Mouse (Mus musculus) macrophage (primary cell): ENCODE data around the gene Rbm42. TPM values are rescaled to one million over a fixed set of nuclear protein-coding genes. Genes with fewer than 3 reads are reported as not detected.
A peak's percentile ranks its signal among the peaks of the same experiment; 100 is the strongest.

Experiments
- H3K27ac ChIP-seq: fragments of 350-480 bp; formaldehyde crosslinking; 2 replicates; pipeline ENCODE4 v1.9.0; 2021
- H3K36me3 ChIP-seq: fragments of 350-480 bp; formaldehyde crosslinking; 2 replicates; pipeline ENCODE4 v1.9.0; 2021; ENCODE audit errors: inconsistent target
- H3K4me3 ChIP-seq: fragments of 350-480 bp; formaldehyde crosslinking; 2 replicates; pipeline ENCODE4 v1.9.0; 2021; ENCODE audit errors: inconsistent target
- H3K79me2 ChIP-seq: fragments of 350-480 bp; formaldehyde crosslinking; 2 replicates; pipeline ENCODE4 v1.9.0; 2021; ENCODE audit errors: inconsistent target
- WGBS: methylation state at CpG from one replicate; pipeline ENCODE4 v1.1.7; 2026; ENCODE audit warnings: inconsistent platforms; ENCODE audit not compliant: missing documents; 5-methylcytosine and 5-hydroxymethylcytosine counted together
- polyA plus RNA-seq: library from polyadenylated mRNA; stranded (reverse); fragments of 250-400 nt; gene quantifications from 3 replicates; pipeline ENCODE4 v1.2.4, GENCODE M21; 2018; ENCODE audit warnings: inconsistent platforms
- total RNA-seq, 78 experiments: library from RNA; depleted of rRNA; stranded (reverse); fragments of 250-400 nt; gene quantifications; 1 replicate in 9 of 78; 2 replicates in 24 of 78; 3 replicates in 43 of 78; 4 replicates in 2 of 78; pipeline ENCODE4 v1.2.4; 2018; ENCODE audit warnings: inconsistent platforms in 56 of 78

Rbm42 gene
- 10 to 100 TPM in 25 of 26 experiments, 1 to 10 TPM in 1; 10.0 to 34.7 (median 24.3) TPM for total RNA-seq (2018; cell fraction: chromatin; rRNA removed)
- total RNA-seq (2018; cell fraction: cytosol; rRNA removed), result 10 to 100 TPM; 60.4 to 88.3 (median 74.8) TPM
- 10 to 100 TPM; 22.1 to 58.7 (median 41.4) TPM for total RNA-seq (2018; cell fraction: nucleus; rRNA removed)
- 49.7 to 73.5 TPM (median 66.3 TPM) in 3 replicates for polyA plus RNA-seq

GRCm38 (mm10) chr7:30649591-30650540 lies at the start of gene Rbm42:
Gene Rbm42, minus strand, starts transcription at chr7:30650317.
- H3K79me2 ChIP-seq, result peaks cover 19% of the 10 kb centered on the region
- H3K27ac ChIP-seq, result peak within 1 kb of the TSS; percentile 27; the same call in 1 of the 2 replicates
- H3K36me3 ChIP-seq, result peaks cover 35% of the 10 kb centered on the region
- 2% methylated on average over 58 of the region's 59 CpGs for WGBS
- peak within 1 kb of the TSS; percentile 95 for H3K4me3 ChIP-seq

DNA sequence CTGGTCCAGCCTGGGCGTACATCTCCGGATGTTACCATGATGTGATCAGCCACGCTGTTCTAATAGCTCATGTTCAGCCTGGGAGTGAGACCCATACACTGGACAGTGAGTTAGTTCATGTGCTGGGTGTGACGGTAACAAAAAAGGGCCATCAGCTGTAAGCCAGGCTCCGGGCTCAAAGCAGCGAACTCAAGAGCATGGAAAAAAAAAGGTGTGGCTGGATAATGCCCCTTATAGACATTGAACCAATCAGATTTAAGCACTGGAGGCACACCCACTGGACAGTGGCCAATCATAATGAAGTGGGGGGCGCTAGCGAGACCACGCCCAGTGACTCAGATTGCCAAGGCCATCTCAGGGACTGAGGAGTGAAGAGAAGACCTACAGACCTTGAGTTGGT lies 48.5 kb upstream of the Rbm42 start, which contains the start of gene 2200002J24Rik:
Gene 2200002J24Rik (plus strand): TSS at position 338 of the 400 bp plus-strand sequence.
- peak within 1 kb of the TSS; percentile 12; the same call in 1 of the 2 replicates for H3K27ac ChIP-seq
- H3K79me2 ChIP-seq, result no peaks in the 10 kb centered on the region
- H3K36me3 ChIP-seq, result no peaks in the 10 kb centered on the region
- H3K4me3 ChIP-seq, result no peak within 1 kb of the TSS
- WGBS, result 79% methylated on average over 9 of the region's 9 CpGs

DNA sequence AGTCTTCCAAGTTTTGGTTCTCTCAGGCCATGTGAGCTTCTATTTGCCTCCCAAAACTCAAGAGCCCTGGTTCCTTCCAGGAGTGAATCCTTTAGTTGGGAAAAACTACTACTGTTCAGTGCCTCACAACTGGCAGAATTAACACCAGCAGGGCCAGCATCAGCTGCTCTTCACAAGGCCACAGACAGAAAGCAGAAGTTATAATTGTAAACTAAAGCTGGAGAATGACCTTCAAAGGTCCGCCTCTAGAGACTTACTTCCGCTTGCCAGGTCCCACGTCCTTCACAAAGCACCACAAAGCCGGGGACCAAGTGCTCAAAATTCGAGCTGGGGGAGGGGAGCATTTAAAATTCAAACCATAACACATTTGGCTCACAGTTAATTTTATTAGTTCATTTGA lies 48.0 kb upstream of the Rbm42 start:
- peak overlapping the region; percentile 12; the same call in 1 of the 2 replicates for H3K27ac ChIP-seq
- 0% methylated on average over 5 of the region's 5 CpGs for WGBS
- H3K4me3 ChIP-seq, result no peak overlapping the region
- H3K36me3 ChIP-seq, result no peaks in the 10 kb centered on the region
- no peaks in the 10 kb centered on the region for H3K79me2 ChIP-seq

- 90% methylated on average over 5 of the region's 6 CpGs for WGBS
- Histone ChIP-seq H3K79me2 (no peaks in the 10 kb centered on the region), H3K27ac (no peak overlapping the region), H3K36me3 (no peaks in the 10 kb centered on the region), H3K4me3 (no peak overlapping the region)
Measured at GRCm38 (mm10) chr7:30688325-30688724, 38.2 kb upstream of the Rbm42 start.

DNA sequence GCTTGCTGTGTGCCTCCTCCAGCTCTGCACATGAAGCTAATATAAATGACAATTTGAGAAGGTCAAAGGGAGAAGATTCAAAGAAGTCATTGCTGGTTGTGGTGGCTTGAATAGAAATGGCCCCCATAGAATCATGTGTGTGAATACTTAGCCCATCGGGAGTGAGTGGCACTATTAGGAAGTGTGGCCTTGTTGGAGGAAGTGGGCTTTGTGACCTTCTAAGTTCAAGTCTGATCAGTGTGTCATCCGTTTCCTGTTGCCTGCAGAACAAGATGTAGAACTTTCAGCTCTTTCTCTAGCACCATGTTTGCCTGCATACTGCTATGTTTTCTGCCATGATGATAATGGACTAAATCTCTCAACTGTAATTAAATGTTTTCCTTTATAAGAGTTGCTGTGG lies 33.3 kb upstream of the Rbm42 start:
- Histone ChIP-seq H3K36me3 (no peaks in the 10 kb centered on the region), H3K27ac (no peak overlapping the region), H3K4me3 (no peak overlapping the region), H3K79me2 (no peaks in the 10 kb centered on the region)
- 38% methylated on average over 2 of the region's 2 CpGs for WGBS

DNA sequence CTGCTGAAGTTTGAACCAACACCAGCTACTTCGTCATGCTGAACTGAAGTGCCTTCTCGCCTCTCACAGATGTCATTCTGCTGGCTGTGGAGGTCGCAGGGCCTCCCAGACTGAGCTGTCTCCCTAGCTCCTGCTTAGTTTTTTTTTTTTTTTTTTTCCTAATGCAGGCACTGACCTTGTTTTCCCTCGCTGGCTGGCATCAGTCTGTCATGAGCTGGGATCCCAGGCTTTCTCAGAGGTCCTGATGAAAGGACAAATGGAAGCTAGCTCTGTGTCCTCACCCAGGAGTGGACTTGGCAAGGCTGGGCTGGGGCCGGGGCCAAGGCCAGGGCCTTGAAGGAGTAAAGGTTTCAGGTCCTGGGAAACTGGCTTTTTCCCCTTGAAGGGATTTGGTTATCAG lies 31.8 kb upstream of the Rbm42 start:
- WGBS, result 84% methylated on average over 5 of the region's 5 CpGs
- no peak overlapping the region for H3K27ac ChIP-seq
- H3K4me3 ChIP-seq, result no peak overlapping the region
- H3K79me2 ChIP-seq, result no peaks in the 10 kb centered on the region
- H3K36me3 ChIP-seq, result no peaks in the 10 kb centered on the region

- Histone ChIP-seq H3K27ac (no peak overlapping the region), H3K4me3 (no peak overlapping the region), H3K36me3 (no peaks in the 10 kb centered on the region), H3K79me2 (no peaks in the 10 kb centered on the region)
- WGBS, result 80% methylated on average over 4 of the region's 5 CpGs
Measured at GRCm38 (mm10) chr7:30678263-30678975, 28.3 kb upstream of the Rbm42 start.

DNA sequence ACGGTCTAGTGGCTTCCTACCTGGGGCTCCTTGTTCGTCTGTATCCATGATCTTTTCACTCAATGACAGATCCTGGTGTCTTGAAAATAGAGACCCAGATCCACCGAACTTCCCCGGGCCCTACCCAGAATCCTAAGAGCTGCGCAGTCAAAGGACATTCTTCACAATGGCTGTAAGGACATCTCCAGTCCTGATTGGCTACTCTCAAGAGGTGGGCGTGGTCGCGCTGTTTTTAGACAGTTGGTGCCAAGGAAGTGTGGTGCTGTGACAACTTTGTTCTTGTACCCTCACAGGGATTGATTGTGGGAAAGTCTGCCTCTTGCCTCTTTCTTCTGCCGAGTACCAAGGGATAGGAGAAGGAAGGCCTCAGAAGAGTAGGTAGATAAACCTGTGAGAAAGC lies 21.4 kb upstream of the Rbm42 start, which contains the start of gene Pmis2:
Gene Pmis2 (minus strand): TSS at position 126 of the 400 bp plus-strand sequence.
- H3K4me3 ChIP-seq, result no peak within 1 kb of the TSS
- 71% methylated on average over 9 of the region's 9 CpGs for WGBS
- no peaks in the 10 kb centered on the region for H3K36me3 ChIP-seq
- H3K27ac ChIP-seq, result no peak within 1 kb of the TSS
- H3K79me2 ChIP-seq, result no peaks in the 10 kb centered on the region

DNA sequence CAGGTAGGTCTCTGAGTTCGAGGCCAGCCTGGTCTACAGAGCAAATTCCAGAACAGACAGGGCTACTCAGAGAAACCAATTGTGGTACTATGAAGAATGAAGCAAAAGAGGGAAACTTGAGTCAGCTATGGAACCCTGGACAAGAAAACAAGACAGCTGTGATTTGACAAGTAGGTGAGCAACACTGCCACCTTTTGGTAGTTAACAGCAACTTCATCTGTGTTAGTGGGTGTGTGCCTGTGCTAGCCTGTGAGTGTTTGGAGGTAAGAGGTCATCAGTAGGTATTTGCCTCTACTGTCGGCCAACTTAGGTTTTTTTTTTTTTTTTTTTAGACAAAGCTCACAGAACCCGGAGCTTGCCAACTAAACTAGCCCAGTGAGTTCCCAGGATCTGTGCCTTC lies 19.1 kb upstream of the Rbm42 start:
- no peaks in the 10 kb centered on the region; the same call in 1 of the 2 replicates for H3K79me2 ChIP-seq
- no peak overlapping the region for H3K4me3 ChIP-seq
- no peaks in the 10 kb centered on the region for H3K36me3 ChIP-seq
- no peak overlapping the region for H3K27ac ChIP-seq
- WGBS, result 58% methylated on average over 3 of the region's 3 CpGs

DNA sequence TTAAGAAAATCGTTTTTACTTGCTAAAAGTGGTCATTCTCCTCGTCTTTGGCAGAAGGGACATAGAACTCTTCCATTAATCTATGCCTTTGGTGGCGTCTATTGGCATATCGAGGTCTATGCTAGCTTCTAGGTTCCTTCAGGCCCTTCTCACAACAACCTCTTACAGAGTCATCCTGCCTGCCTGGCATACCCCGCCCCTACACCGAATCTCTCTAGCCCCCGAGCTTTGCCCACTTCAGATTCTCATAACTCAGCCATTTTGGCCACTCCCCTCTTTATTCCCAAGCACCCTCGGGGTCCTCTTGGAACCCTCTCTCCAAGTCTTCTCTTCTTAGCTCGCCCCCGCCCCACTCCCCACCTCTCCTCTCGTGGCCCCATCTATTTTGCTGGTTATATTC lies 15.2 kb upstream of the Rbm42 start:
- H3K4me3 ChIP-seq, result peak overlapping the region; percentile 90
- WGBS, result 7% methylated on average over 11 of the region's 11 CpGs
- H3K79me2 ChIP-seq, result no peaks in the 10 kb centered on the region; the same call in 1 of the 2 replicates
- no peaks in the 10 kb centered on the region for H3K36me3 ChIP-seq
- no peak overlapping the region for H3K27ac ChIP-seq

DNA sequence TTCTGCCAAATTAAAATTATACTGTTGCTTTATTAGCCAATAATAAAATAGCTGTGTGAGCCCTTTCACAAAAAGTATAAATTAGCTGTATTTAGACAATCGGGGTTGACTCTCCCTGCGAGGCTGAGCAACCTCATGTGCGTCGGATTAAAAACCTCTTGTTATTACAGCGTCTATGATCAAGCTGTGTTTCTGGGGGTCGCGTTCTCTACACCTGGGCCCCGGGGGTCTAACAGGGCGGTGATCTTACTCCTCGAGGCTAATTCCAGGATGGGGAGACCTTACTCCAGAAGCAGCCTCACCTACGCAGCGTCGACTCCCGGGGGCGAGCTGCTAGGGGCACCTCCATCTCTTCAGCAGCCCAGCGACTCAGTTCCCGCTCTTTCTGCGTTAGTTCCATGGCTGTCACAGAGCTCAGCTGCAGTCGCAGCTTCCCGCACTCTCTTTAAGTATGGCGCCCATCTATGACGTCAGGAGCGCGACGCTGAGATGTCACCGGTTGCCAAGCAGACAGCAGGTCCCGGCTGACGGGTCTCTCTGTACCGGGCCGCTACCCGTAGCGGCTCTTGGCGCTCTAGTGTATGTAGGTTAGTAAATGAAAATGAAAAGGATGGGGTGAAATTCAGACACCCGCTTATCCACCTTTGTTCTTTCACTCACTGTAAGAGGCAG lies 14.5 kb upstream of the Rbm42 start, which contains the start of gene Haus5:
Gene Haus5 (minus strand): TSS at position 466 of the 672 bp plus-strand sequence.
- Histone ChIP-seq H3K36me3 (peaks cover 1% of the 10 kb centered on the region; the same call in 1 of the 2 replicates), H3K27ac (peak within 1 kb of the TSS; percentile 44), H3K79me2 (no peaks in the 10 kb centered on the region; the same call in 1 of the 2 replicates), H3K4me3 (peak within 1 kb of the TSS; percentile 90)
- under 1% methylated on average over 34 of the region's 34 CpGs for WGBS

DNA sequence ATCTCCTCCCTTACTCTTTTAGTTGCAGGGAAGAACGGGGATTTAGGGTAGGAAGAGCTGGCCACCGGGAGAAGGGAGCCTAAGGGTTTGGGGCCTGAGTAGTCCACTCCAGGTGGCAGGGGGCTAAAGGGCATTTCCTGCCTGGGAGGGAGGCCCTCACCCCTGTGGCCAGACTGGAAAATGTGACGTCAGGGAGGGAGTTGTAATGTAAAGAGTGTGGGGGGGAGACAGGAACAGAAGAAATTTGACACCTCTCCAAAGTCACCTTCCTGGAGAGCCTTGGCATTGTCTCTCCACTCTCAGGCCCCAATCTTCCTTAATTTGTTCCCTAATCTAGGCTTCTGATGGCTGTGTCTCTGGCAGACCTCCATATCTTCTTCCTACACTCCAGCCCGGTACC lies 11.0 kb downstream of the Rbm42 start:
- no peak overlapping the region for H3K27ac ChIP-seq
- WGBS, result 51% methylated on average over 4 of the region's 4 CpGs
- H3K4me3 ChIP-seq, result no peak overlapping the region
- H3K79me2 ChIP-seq, result no peaks in the 10 kb centered on the region
- H3K36me3 ChIP-seq, result peaks cover 35% of the 10 kb centered on the region

GRCm38 (mm10) chr7:30636395-30636794 lies 13.7 kb downstream of the Rbm42 start:
- Histone ChIP-seq H3K27ac (no peak overlapping the region), H3K4me3 (no peak overlapping the region)
- WGBS, result 37% methylated on average over 11 of the region's 11 CpGs

GRCm38 (mm10) chr7:30635752-30636151 lies 14.4 kb downstream of the Rbm42 start, which contains the start of gene Etv2:
Gene Etv2, minus strand, starts transcription at chr7:30635852.
- no peaks in the 10 kb centered on the region for H3K79me2 ChIP-seq
- H3K4me3 ChIP-seq, result no peak within 1 kb of the TSS
- peaks cover 2% of the 10 kb centered on the region; the same call in 1 of the 2 replicates for H3K36me3 ChIP-seq
- WGBS, result 9% methylated on average over 5 of the region's 5 CpGs
- H3K27ac ChIP-seq, result no peak within 1 kb of the TSS

More at GRCm38 (mm10) chr7:30636395-30636794, 13.7 kb downstream of the Rbm42 start:
- Histone ChIP-seq H3K36me3 (peaks cover 8% of the 10 kb centered on the region), H3K79me2 (no peaks in the 10 kb centered on the region)
